In genomic region chr8:11253556-11253955, GRCm38 (mm10) we compare ENCODE assay signal across 7 mouse cellular contexts. TPM values are rescaled to one million over a fixed set of nuclear protein-coding genes. Genes with fewer than 3 reads are reported as not detected.
DNase-seq lines count a peak whose midpoint lies in the region; ATAC-seq lines count a peak whose summit lies in the region.

No protein-coding gene starts in this region.

- H3K4me2 ChIP-seq in intestine, embryonic 16.5 days (ENCODE audit: low read depth, low read length) = no peak overlapping the region
- H3K4me2 ChIP-seq in midbrain, embryonic 16.5 days (ENCODE audit: low read length) = no peak overlapping the region

- intact Hi-C loops in left cerebral cortex, postnatal 14 days (cut with DNase I) = loop anchor here (2.0 to 5.0 kb wide), 4 partner anchors 59 to 449 kb away; partner anchors contain the start of genes 1700016D06Rik, Col4a1 and Col4a2

- WGBS in intestine, embryonic 16.5 days = 68% methylated on average over 1 of the region's 1 CpGs
- 48% methylated on average over 1 of the region's 1 CpGs for WGBS in midbrain, embryonic 16.5 days

- H3K4me3 ChIP-seq in intestine, embryonic 16.5 days (ENCODE audit: low read length) = no peak overlapping the region
- H3K4me3 ChIP-seq in midbrain, embryonic 16.5 days (ENCODE audit: low read depth, low read length) = no peak overlapping the region

- no peaks in the 10 kb centered on the region for H3K9me3 ChIP-seq in intestine, embryonic 16.5 days (ENCODE audit: control insufficient read depth, low read length)
- H3K9me3 ChIP-seq in midbrain, embryonic 16.5 days (replicated peaks; ENCODE audit: control insufficient read depth, low read length, poor library complexity, severe bottlenecking) = no peaks in the 10 kb centered on the region

- no peaks in the 10 kb centered on the region for H3K27me3 ChIP-seq in intestine, embryonic 16.5 days (replicated peaks; ENCODE audit: control insufficient read depth, insufficient read depth, low read length)
- H3K27me3 ChIP-seq in midbrain, embryonic 16.5 days (ENCODE audit: control insufficient read depth, insufficient read depth, low read depth, low read length) = no peaks in the 10 kb centered on the region

- ATAC-seq in common myeloid progenitor, adult 5-6 weeks (replicated peaks; ENCODE audit: low read depth, poor library complexity, severe bottlenecking) = peak; percentile 72
- peak; percentile 59 for ATAC-seq in intestine, embryonic 16.5 days
- ATAC-seq in midbrain, embryonic 16.5 days = peak; percentile 80

- DNase-seq in adrenal gland, adult 2 months = peak; percentile 85
- peak; percentile 60 for DNase-seq in gastrocnemius, postnatal 25 days
- peak; percentile 91 to 92 for DNase-seq in left cerebral cortex, postnatal 14 days (ENCODE audit: low spot score in 2 of 2)
- peak; percentile 25 to 43 for DNase-seq in spleen, postnatal 14 days (ENCODE audit: low spot score in 2 of 2)

- H3K4me1 ChIP-seq in intestine, embryonic 16.5 days (ENCODE audit: control insufficient read depth, insufficient read depth, low read length) = peaks cover 37% of the 10 kb centered on the region
- H3K4me1 ChIP-seq in midbrain, embryonic 16.5 days (ENCODE audit: control insufficient read depth, insufficient read depth, low read length) = peaks cover 3% of the 10 kb centered on the region; the same call in 1 of the 2 replicates

- H3K9ac ChIP-seq in intestine, embryonic 16.5 days (ENCODE audit: low read depth, low read length) = no peak overlapping the region
- no peak overlapping the region for H3K9ac ChIP-seq in midbrain, embryonic 16.5 days (ENCODE audit: low read depth, low read length)

- H3K27ac ChIP-seq in intestine, embryonic 16.5 days (ENCODE audit: low read length) = peak overlapping the region; percentile 26; the same call in 1 of the 2 replicates
- no peak overlapping the region for H3K27ac ChIP-seq in midbrain, embryonic 16.5 days (ENCODE audit: low read length)

- no peaks in the 10 kb centered on the region for H3K36me3 ChIP-seq in intestine, embryonic 16.5 days (ENCODE audit: control insufficient read depth, insufficient read depth, low read length)
- H3K36me3 ChIP-seq in midbrain, embryonic 16.5 days (ENCODE audit: control insufficient read depth, insufficient read depth, low read length) = no peaks in the 10 kb centered on the region

RNA-seq across cellular contexts. Expression of gene Col4a2, which starts 59.0 kb away (rescaled TPM):
- total RNA-seq in adrenal gland, adult 2 months (2021) = 100 to 1,000 TPM; 127 to 193 TPM
- polyA plus RNA-seq in adrenal gland, adult 2 months (2012; rRNA removed) = 114 and 115 TPM in 2 replicates
- total RNA-seq in common myeloid progenitor, adult 5-6 weeks (2017) = 0.34 and 2.3 TPM in 2 replicates
- 100 to 1,000 TPM; 101 to 136 TPM for total RNA-seq in gastrocnemius, postnatal 25 days (2021)
- 39.1 and 50.2 TPM in 2 replicates for polyA plus RNA-seq in intestine, embryonic 16.5 days (2015; fragmentation: Nextera tagmentation; extraction: Ambion mirVana)
- total RNA-seq in left cerebral cortex, postnatal 14 days (2021) = 10 to 100 TPM; 72.4 to 78.6 TPM
- 33.8 and 37.8 TPM in 2 replicates for polyA plus RNA-seq in midbrain, embryonic 16.5 days (2015; fragmentation: Nextera tagmentation; extraction: Ambion mirVana)

RNA-seq across cellular contexts. Expression of gene Col4a1, which starts 59.1 kb away (rescaled TPM):
- 100 to 1,000 TPM; 260 to 455 TPM for total RNA-seq in adrenal gland, adult 2 months (2021)
- 293 and 303 TPM in 2 replicates for polyA plus RNA-seq in adrenal gland, adult 2 months (2012; rRNA removed)
- total RNA-seq in common myeloid progenitor, adult 5-6 weeks (2017) = 2.4 and 3.6 TPM in 2 replicates
- total RNA-seq in gastrocnemius, postnatal 25 days (2021) = 100 to 1,000 TPM; 206 to 284 TPM
- polyA plus RNA-seq in intestine, embryonic 16.5 days (2015; fragmentation: Nextera tagmentation; extraction: Ambion mirVana) = 136 and 172 TPM in 2 replicates
- 100 to 1,000 TPM; 108 to 118 TPM for total RNA-seq in left cerebral cortex, postnatal 14 days (2021)
- polyA plus RNA-seq in midbrain, embryonic 16.5 days (2015; fragmentation: Nextera tagmentation; extraction: Ambion mirVana) = 73.6 and 83.1 TPM in 2 replicates

Comparison
In these comparisons a context has a peak if more than half of its experiments do, and no peak if none do; other contexts are left out.
1. DNase-seq: peak in every context shown above with its lines; median percentile 92 in left cerebral cortex, postnatal 14 days; 85 in adrenal gland, adult 2 months; 60 in gastrocnemius, postnatal 25 days; 34 in spleen, postnatal 14 days.
2. RNA of gene Col4a2, which starts 59.0 kb away (total RNA-seq): 127 to 193 TPM in adrenal gland, adult 2 months, 101 to 136 TPM in gastrocnemius, postnatal 25 days and 72.4 to 78.6 TPM in left cerebral cortex, postnatal 14 days; 0.34 to 2.3 TPM in common myeloid progenitor, adult 5-6 weeks; every median in the first group is over 10 times any median in the second.
3. RNA of gene Col4a1, which starts 59.1 kb away (total RNA-seq): 260 to 455 TPM in adrenal gland, adult 2 months, 206 to 284 TPM in gastrocnemius, postnatal 25 days and 108 to 118 TPM in left cerebral cortex, postnatal 14 days; 2.4 to 3.6 TPM in common myeloid progenitor, adult 5-6 weeks; every median in the first group is over 10 times any median in the second.
4. Peak in every context shown above with its lines, with median percentiles within 50 percentile points of each other: ATAC-seq.